Mouse (Mus musculus) kidney, adult 9 months (tissue): ENCODE measurements around the gene C1qtnf9.
A peak's percentile ranks its signal among the peaks of the same experiment; 100 is the strongest.

ENCODE experiments used
- DNase-seq: peaks from one replicate; pipeline ENCODE4 v3.0.0; 2022

The C1qtnf9 gene

GRCm38 (mm10) chr14:60796600-60797322, 28.8 kb downstream of the C1qtnf9 start:
- DNase-seq = no peak

- no peak for DNase-seq
These were observed 29.7 kb downstream of the C1qtnf9 start for GRCm38 (mm10) chr14:60797596-60797995.

GRCm38 (mm10) chr14:60798721-60799120, 30.8 kb downstream of the C1qtnf9 start:
- no peak for DNase-seq

- DNase-seq = peak; percentile 37
These were observed 32.1 kb downstream of the C1qtnf9 start for GRCm38 (mm10) chr14:60799762-60800728.

GRCm38 (mm10) chr14:60802026-60802425, 34.1 kb downstream of the C1qtnf9 start:
- DNase-seq = no peak

GRCm38 (mm10) chr14:60804978-60805377, 37.0 kb downstream of the C1qtnf9 start:
- no peak for DNase-seq

GRCm38 (mm10) chr14:60805871-60806270, 37.9 kb downstream of the C1qtnf9 start:
- no peak for DNase-seq

GRCm38 (mm10) chr14:60806891-60807344, 39.0 kb downstream of the C1qtnf9 start:
- no peak for DNase-seq

GRCm38 (mm10) chr14:60809881-60810280, 41.9 kb downstream of the C1qtnf9 start:
- no peak for DNase-seq

GRCm38 (mm10) chr14:60811547-60811946, 43.6 kb downstream of the C1qtnf9 start:
- DNase-seq = no peak

- DNase-seq = no peak
These were observed 47.2 kb downstream of the C1qtnf9 start for GRCm38 (mm10) chr14:60815098-60815497.

GRCm38 (mm10) chr14:60818045-60818444, 50.1 kb downstream of the C1qtnf9 start:
- no peak for DNase-seq

- no peak for DNase-seq
These were observed 62.2 kb downstream of the C1qtnf9 start for GRCm38 (mm10) chr14:60830096-60830495.
